Mouse (Mus musculus): ENCODE data around the gene Acot2.

GRCm38 (mm10) chr12:83950493-83950839 lies 37.2 kb upstream of the Acot2 start, which contains the start of gene Riox1:
- TF ChIP-seq EP300 (IDR thresholded peaks at IDR 0.05; ENCODE audit: low read depth) (no peak), CTCF (IDR thresholded peaks at IDR 0.05; ENCODE audit: low read depth) (no peak)
